Mouse (Mus musculus) adrenal gland, adult (tissue): ENCODE measurements at regions not wholly inside any gene's neighbourhood (a gene's known extent, or its start where the extent isn't known, plus 50 kb on each side); places are given as distances from the start of the nearest gene placed in this dataset.
A peak's percentile ranks its signal among the peaks of the same experiment; 100 is the strongest.

Source experiments
- DNase-seq, 2 experiments: peaks; one replicate each; pipeline ENCODE4 v3.0.0; 2022 to 2023; ENCODE audit warnings: low spot score in 1 of 2; ENCODE audit not compliant: inconsistent age in 2 of 2

GRCm38 (mm10) chr2:108584799-108585198 lies 695.7 kb upstream of the Kif18a start:
- no peak for DNase-seq

- DNase-seq = no peak
Observed at GRCm38 (mm10) chr2:108593555-108593954, 687.0 kb upstream of the Kif18a start.

GRCm38 (mm10) chr2:108600346-108600745 lies 680.2 kb upstream of the Kif18a start:
- no peak for DNase-seq

- no peak for DNase-seq
Observed at GRCm38 (mm10) chr2:108619580-108619979, 661.0 kb upstream of the Kif18a start.

- DNase-seq = no peak
Observed at GRCm38 (mm10) chr2:108622367-108623162, 658.0 kb upstream of the Kif18a start.

- DNase-seq = no peak
Observed at GRCm38 (mm10) chr2:108635644-108636043, 644.9 kb upstream of the Kif18a start.

- DNase-seq = peak in 1 of 2 experiments; percentile 26
Observed at GRCm38 (mm10) chr2:108660697-108661388, 619.7 kb upstream of the Kif18a start.

GRCm38 (mm10) chr2:108677777-108678380 lies 602.7 kb upstream of the Kif18a start:
- no peak for DNase-seq

- no peak for DNase-seq
Observed at GRCm38 (mm10) chr2:108681574-108681973, 599.0 kb upstream of the Kif18a start.

GRCm38 (mm10) chr2:108686019-108686743 lies 594.4 kb upstream of the Kif18a start:
- no peak for DNase-seq

- DNase-seq = peak; percentile 13 to 70
Observed at GRCm38 (mm10) chr2:108690091-108690490, 590.4 kb upstream of the Kif18a start.

GRCm38 (mm10) chr2:108691156-108692007 lies 589.2 kb upstream of the Kif18a start:
- DNase-seq = no peak

GRCm38 (mm10) chr2:108701308-108701707 lies 579.2 kb upstream of the Kif18a start:
- no peak for DNase-seq

GRCm38 (mm10) chr2:108707856-108708855 lies 572.4 kb upstream of the Kif18a start:
- no peak for DNase-seq

- DNase-seq = no peak
Observed at GRCm38 (mm10) chr2:108742079-108742478, 538.5 kb upstream of the Kif18a start.

- DNase-seq = no peak
Observed at GRCm38 (mm10) chr2:108743511-108743910, 537.0 kb upstream of the Kif18a start.

- no peak for DNase-seq
Observed at GRCm38 (mm10) chr2:108744797-108745196, 535.7 kb upstream of the Kif18a start.

- DNase-seq = no peak
Observed at GRCm38 (mm10) chr2:108753494-108754225, 526.9 kb upstream of the Kif18a start.
